Mouse (Mus musculus): ENCODE measurements around the gene Plk4.
"Not testable (repeated sequence)": the region's sequence is repeated elsewhere in the genome, so short reads cannot be mapped to it uniquely, and the experiment has no call there.

Gene Plk4

GRCm38 (mm10) chr3:40799530-40800372 is at the start of gene Plk4:
Plk4 (plus strand) TSS chr3:40800019.
- DNase-seq (ENCODE audit: low spot score in 2 of 2) = peak; percentile 92 to 98

GRCm38 (mm10) chr3:40760746-40761145 is 39.1 kb upstream of the Plk4 start:
- no peak for DNase-seq (ENCODE audit: low spot score in 2 of 2)

- DNase-seq (ENCODE audit: low spot score in 2 of 2) = no peak
Measured at GRCm38 (mm10) chr3:40761312-40761711, 38.5 kb upstream of the Plk4 start.

GRCm38 (mm10) chr3:40793783-40794182 is 6.0 kb upstream of the Plk4 start:
- no peak for DNase-seq (ENCODE audit: low spot score in 2 of 2)

- DNase-seq (ENCODE audit: low spot score in 2 of 2) = no peak
Measured at GRCm38 (mm10) chr3:40798054-40798453, 1.8 kb upstream of the Plk4 start.

GRCm38 (mm10) chr3:40798500-40798899 is 1.3 kb upstream of the Plk4 start:
- no peak for DNase-seq (ENCODE audit: low spot score in 2 of 2)

- peak; percentile 31 to 67 for DNase-seq (ENCODE audit: low spot score in 2 of 2)
Measured at GRCm38 (mm10) chr3:40800373-40800823, 579 bp downstream of the Plk4 start.

- DNase-seq (ENCODE audit: low spot score in 2 of 2) = no peak
Measured at GRCm38 (mm10) chr3:40806871-40807270, 7.1 kb downstream of the Plk4 start.

GRCm38 (mm10) chr3:40808686-40809085 is 8.9 kb downstream of the Plk4 start:
- no peak for DNase-seq (ENCODE audit: low spot score in 2 of 2)

- no peak for DNase-seq (ENCODE audit: low spot score in 2 of 2)
Measured at GRCm38 (mm10) chr3:40809894-40810293, 10.1 kb downstream of the Plk4 start.

- DNase-seq (ENCODE audit: low spot score in 2 of 2) = no peak
Measured at GRCm38 (mm10) chr3:40813275-40813674, 13.5 kb downstream of the Plk4 start.

- DNase-seq (ENCODE audit: low spot score in 2 of 2) = not testable (repeated sequence)
Measured at GRCm38 (mm10) chr3:40845521-40845920, 45.7 kb downstream of the Plk4 start.

- peak; percentile 93 to 97 for DNase-seq (ENCODE audit: low spot score in 2 of 2)
Measured at GRCm38 (mm10) chr3:40846473-40846956, 46.7 kb downstream of the Plk4 start, which contains the start of gene Mfsd8. Mfsd8 (minus strand) TSS chr3:40846886.

GRCm38 (mm10) chr3:40846957-40847017 is 47.0 kb downstream of the Plk4 start, which contains the start of gene Abhd18:
Abhd18 (plus strand) TSS chr3:40846970.
- not testable (repeated sequence) for DNase-seq (ENCODE audit: low spot score in 2 of 2)

- peak in 1 of 2 experiments; percentile 31 for DNase-seq (ENCODE audit: low spot score in 2 of 2)
Measured at GRCm38 (mm10) chr3:40847018-40847417, 47.2 kb downstream of the Plk4 start.

- DNase-seq (ENCODE audit: low spot score in 2 of 2) = not testable (repeated sequence)
Measured at GRCm38 (mm10) chr3:40847936-40848335, 48.1 kb downstream of the Plk4 start.

- not testable (repeated sequence) for DNase-seq (ENCODE audit: low spot score in 2 of 2)
Measured at GRCm38 (mm10) chr3:40853123-40853738, 53.4 kb downstream of the Plk4 start.

Measured in urinary bladder, postnatal 4 days (tissue).